Mouse (Mus musculus) olfactory bulb, adult 2 months (tissue): ENCODE results near the gene Fam222a.

Experiments used
- CTCF ChIP-seq: fragments of 200-500 bp; IDR thresholded peaks from 2 replicates; pipeline ENCODE4 v1.5.1; 2012; ENCODE audit warnings: low read depth, mild to moderate bottlenecking, low read length, moderate library complexity; ENCODE audit not compliant: insufficient read depth
- POLR2A ChIP-seq: fragments of 200-500 bp; IDR thresholded peaks from 2 replicates; pipeline ENCODE4 v1.6.1; 2012; ENCODE audit warnings: mild to moderate bottlenecking, low read depth, low read length, moderate library complexity; ENCODE audit not compliant: insufficient read depth

DNA sequence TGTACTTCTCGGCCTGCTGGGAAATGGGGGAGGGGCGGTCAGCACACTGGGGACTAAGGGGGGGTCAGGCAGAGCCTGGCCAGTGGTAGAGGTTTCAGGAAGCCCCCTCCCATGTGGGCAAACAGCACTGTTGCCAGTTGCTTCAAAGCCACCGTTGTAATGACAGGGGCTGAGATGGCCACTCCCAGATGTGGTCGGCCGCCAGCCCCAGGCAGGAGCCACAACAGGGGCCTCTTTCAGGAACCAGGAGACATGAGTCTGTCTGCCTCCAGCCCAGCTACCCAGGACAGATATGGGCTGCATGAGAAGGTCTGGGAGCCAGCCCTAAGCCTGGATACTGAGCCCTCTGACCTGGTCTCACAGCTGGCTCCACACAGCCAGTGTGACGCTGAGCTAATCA, 77.1 kb downstream of the Fam222a start:
- TF ChIP-seq CTCF (no peak), POLR2A (no peak)
